Mouse (Mus musculus): Measurements from ENCODE around the gene Coil. TPM values are rescaled to one million over a fixed set of nuclear protein-coding genes. Genes with fewer than 3 reads are reported as not detected.
A peak's percentile ranks its signal among the peaks of the same experiment; 100 is the strongest.

The Coil gene
- polyA plus RNA-seq, 2 experiments: 2.6 to 4.0 TPM

GRCm38 (mm10) chr11:88966881-88967361, 3.1 kb upstream of the Coil start, which contains the start of gene Elobl:
TSS of gene Elobl (minus strand) at chr11:88966931.
- Histone ChIP-seq H3K27me3 (ENCODE audit: control insufficient read depth, insufficient read depth, low read length) (no peaks in the 10 kb centered on the region), H3K4me2 (ENCODE audit: low read depth) (no peak within 1 kb of the TSS), H3K9ac (replicated peaks) (no peak within 1 kb of the TSS), H3K36me3 (replicated peaks; ENCODE audit: control insufficient read depth, insufficient read depth, low read depth) (no peaks in the 10 kb centered on the region), H3K9me3 (ENCODE audit: control insufficient read depth, low read length) (no peaks in the 10 kb centered on the region), H3K4me3 (ENCODE audit: insufficient read depth in 1 of 2, low read depth in 2 of 2, low read length in 2 of 2) (no peak within 1 kb of the TSS), H3K4me1 (replicated peaks; ENCODE audit: control insufficient read depth in 2 of 2, insufficient read depth in 2 of 2, low read length in 1 of 2) (no peaks in the 10 kb centered on the region), H3K27ac (no peak within 1 kb of the TSS)
- no peak for TF ChIP-seq CTCF (IDR thresholded peaks at IDR 0.05; ENCODE audit: low read depth)
- no peak for TF ChIP-seq EP300 (IDR thresholded peaks at IDR 0.05; ENCODE audit: low read depth)
- DNase-seq (ENCODE audit: low read depth in 3 of 3, low spot score in 3 of 3): no peak
- 55% methylated on average over 2 of the region's 3 CpGs for WGBS (ENCODE audit: insufficient replicate concordance)
- ATAC-seq (ENCODE audit: insufficient read depth): no peak

GRCm38 (mm10) chr11:88973776-88974701, 4.0 kb downstream of the Coil start:
- Histone ChIP-seq H3K4me1 (replicated peaks; ENCODE audit: control insufficient read depth in 2 of 2, insufficient read depth in 2 of 2, low read length in 1 of 2) (peaks cover 4% of the 10 kb centered on the region in 2 experiments), H3K9ac (replicated peaks) (peak overlapping the region; percentile 72), H3K36me3 (replicated peaks; ENCODE audit: control insufficient read depth, insufficient read depth, low read depth) (no peaks in the 10 kb centered on the region), H3K9me3 (ENCODE audit: control insufficient read depth, low read length) (no peaks in the 10 kb centered on the region), H3K4me3 (ENCODE audit: insufficient read depth in 1 of 2, low read depth in 2 of 2, low read length in 2 of 2) (peak overlapping the region; percentile 86 to 96), H3K4me2 (ENCODE audit: low read depth) (peak overlapping the region; percentile 70), H3K27me3 (ENCODE audit: control insufficient read depth, insufficient read depth, low read length) (no peaks in the 10 kb centered on the region), H3K27ac (no peak overlapping the region)
- WGBS (ENCODE audit: insufficient replicate concordance): 1% methylated on average over 62 of the region's 62 CpGs
- DNase-seq (ENCODE audit: low read depth in 3 of 3, low spot score in 3 of 3): peak; percentile 72 to 83 (median 78)
- TF ChIP-seq EP300 (IDR thresholded peaks at IDR 0.05; ENCODE audit: low read depth) (peak; percentile 36; the same call in 1 of the 2 replicates), CTCF (IDR thresholded peaks at IDR 0.05; ENCODE audit: low read depth) (peak; percentile 89)
- peak; percentile 85 for ATAC-seq (ENCODE audit: insufficient read depth)

GRCm38 (mm10) chr11:88976320-88976719, 6.3 kb downstream of the Coil start:
- H3K9ac ChIP-seq (replicated peaks): no peak overlapping the region
- peaks cover 4% of the 10 kb centered on the region in 2 experiments for H3K4me1 ChIP-seq (replicated peaks; ENCODE audit: control insufficient read depth in 2 of 2, insufficient read depth in 2 of 2, low read length in 1 of 2)
- TF ChIP-seq EP300 (IDR thresholded peaks at IDR 0.05; ENCODE audit: low read depth) (no peak), CTCF (IDR thresholded peaks at IDR 0.05; ENCODE audit: low read depth) (peak; percentile 57)
- no peaks in the 10 kb centered on the region for H3K36me3 ChIP-seq (replicated peaks; ENCODE audit: control insufficient read depth, insufficient read depth, low read depth)
- H3K27me3 ChIP-seq (ENCODE audit: control insufficient read depth, insufficient read depth, low read length): no peaks in the 10 kb centered on the region
- H3K4me3 ChIP-seq (ENCODE audit: insufficient read depth in 1 of 2, low read depth in 2 of 2, low read length in 2 of 2): no peak overlapping the region
- DNase-seq (ENCODE audit: low read depth in 3 of 3, low spot score in 3 of 3) (no peak), ATAC-seq (ENCODE audit: insufficient read depth) (no peak)
- no peaks in the 10 kb centered on the region for H3K9me3 ChIP-seq (ENCODE audit: control insufficient read depth, low read length)
- no peak overlapping the region for H3K27ac ChIP-seq
- WGBS (ENCODE audit: insufficient replicate concordance): 79% methylated on average over 2 of the region's 2 CpGs
- no peak overlapping the region for H3K4me2 ChIP-seq (ENCODE audit: low read depth)

GRCm38 (mm10) chr11:88977188-88977587, 7.1 kb downstream of the Coil start:
- DNase-seq (ENCODE audit: low read depth in 3 of 3, low spot score in 3 of 3): no peak
- H3K27me3 ChIP-seq (ENCODE audit: control insufficient read depth, insufficient read depth, low read length): no peaks in the 10 kb centered on the region
- H3K4me1 ChIP-seq (replicated peaks; ENCODE audit: control insufficient read depth in 2 of 2, insufficient read depth in 2 of 2, low read length in 1 of 2): peaks cover 4 to 6% of the 10 kb centered on the region in 2 experiments
- WGBS (ENCODE audit: insufficient replicate concordance): 73% methylated on average over 5 of the region's 5 CpGs
- H3K9me3 ChIP-seq (ENCODE audit: control insufficient read depth, low read length): no peaks in the 10 kb centered on the region
- no peak overlapping the region for H3K27ac ChIP-seq
- no peak overlapping the region for H3K4me3 ChIP-seq (ENCODE audit: insufficient read depth in 1 of 2, low read depth in 2 of 2, low read length in 2 of 2)
- TF ChIP-seq EP300 (IDR thresholded peaks at IDR 0.05; ENCODE audit: low read depth): no peak
- no peak for TF ChIP-seq CTCF (IDR thresholded peaks at IDR 0.05; ENCODE audit: low read depth)
- no peak overlapping the region for H3K9ac ChIP-seq (replicated peaks)
- no peaks in the 10 kb centered on the region for H3K36me3 ChIP-seq (replicated peaks; ENCODE audit: control insufficient read depth, insufficient read depth, low read depth)
- H3K4me2 ChIP-seq (ENCODE audit: low read depth): no peak overlapping the region
- ATAC-seq (ENCODE audit: insufficient read depth): no peak

- no peak overlapping the region for H3K9ac ChIP-seq (replicated peaks)
- peaks cover 0 to 3% of the 10 kb centered on the region in 2 experiments; a peak in 1 of 4 replicates for H3K4me1 ChIP-seq (replicated peaks; ENCODE audit: control insufficient read depth in 2 of 2, insufficient read depth in 2 of 2, low read length in 1 of 2)
- H3K4me3 ChIP-seq (ENCODE audit: insufficient read depth in 1 of 2, low read depth in 2 of 2, low read length in 2 of 2): no peak overlapping the region
- H3K4me2 ChIP-seq (ENCODE audit: low read depth): no peak overlapping the region
- H3K27ac ChIP-seq: no peak overlapping the region
- 53% methylated on average over 8 of the region's 8 CpGs for WGBS (ENCODE audit: insufficient replicate concordance)
- TF ChIP-seq CTCF (IDR thresholded peaks at IDR 0.05; ENCODE audit: low read depth) (no peak), EP300 (IDR thresholded peaks at IDR 0.05; ENCODE audit: low read depth) (no peak)
- ATAC-seq (ENCODE audit: insufficient read depth): no peak
- no peaks in the 10 kb centered on the region for H3K9me3 ChIP-seq (ENCODE audit: control insufficient read depth, low read length)
- DNase-seq (ENCODE audit: low read depth in 3 of 3, low spot score in 3 of 3): no peak
- no peaks in the 10 kb centered on the region for H3K27me3 ChIP-seq (ENCODE audit: control insufficient read depth, insufficient read depth, low read length)
- no peaks in the 10 kb centered on the region; the same call in 1 of the 2 replicates for H3K36me3 ChIP-seq (replicated peaks; ENCODE audit: control insufficient read depth, insufficient read depth, low read depth)
Observed at GRCm38 (mm10) chr11:88981337-88981736, 11.3 kb downstream of the Coil start.

Data from liver, embryonic 14.5 days (tissue).